Mouse (Mus musculus) regulatory T cell (primary cell): Measurements from ENCODE around the gene Gm20388.

Experiments
- in situ Hi-C: fragments of 300-600 bp; cut with MboI, MseI; formaldehyde crosslinking; loops from one replicate; pipeline ENCODE4 v1.15.1; 2025; ENCODE audit warnings: high pct_unique_total_duplicates

Gm20388 gene

GRCm38 (mm10) chr8:122330446-122331133, 2419.9 kb downstream of the Gm20388 start:
- in situ Hi-C loops: loop anchor here (5.0 to 10.0 kb wide), 2 partner anchors 58 to 336 kb away; no protein-coding TSS in a partner anchor

DNA sequence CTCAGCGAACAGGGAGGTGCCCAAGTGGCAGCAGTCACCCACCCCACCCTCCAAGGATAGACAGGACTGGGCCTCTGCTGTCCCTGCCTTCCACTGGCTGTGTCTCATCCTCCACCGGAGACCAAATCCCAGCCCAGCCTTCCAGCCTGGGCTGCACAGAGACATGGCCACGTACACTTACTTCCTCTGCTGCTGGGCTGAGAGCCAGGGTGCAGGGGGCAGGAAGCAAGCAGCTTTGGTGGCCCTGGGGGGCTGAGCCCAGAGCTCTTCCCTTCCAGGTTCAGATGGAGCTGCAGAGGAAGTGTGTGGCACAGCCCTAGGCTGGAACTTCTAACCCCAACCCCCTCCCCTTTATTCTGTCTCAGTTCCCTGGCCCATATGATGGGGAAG, 2420.5 kb downstream of the Gm20388 start:
- in situ Hi-C loops: loop anchor here (5.0 to 10.0 kb wide), 2 partner anchors 59 to 336 kb away; no protein-coding TSS in a partner anchor

DNA sequence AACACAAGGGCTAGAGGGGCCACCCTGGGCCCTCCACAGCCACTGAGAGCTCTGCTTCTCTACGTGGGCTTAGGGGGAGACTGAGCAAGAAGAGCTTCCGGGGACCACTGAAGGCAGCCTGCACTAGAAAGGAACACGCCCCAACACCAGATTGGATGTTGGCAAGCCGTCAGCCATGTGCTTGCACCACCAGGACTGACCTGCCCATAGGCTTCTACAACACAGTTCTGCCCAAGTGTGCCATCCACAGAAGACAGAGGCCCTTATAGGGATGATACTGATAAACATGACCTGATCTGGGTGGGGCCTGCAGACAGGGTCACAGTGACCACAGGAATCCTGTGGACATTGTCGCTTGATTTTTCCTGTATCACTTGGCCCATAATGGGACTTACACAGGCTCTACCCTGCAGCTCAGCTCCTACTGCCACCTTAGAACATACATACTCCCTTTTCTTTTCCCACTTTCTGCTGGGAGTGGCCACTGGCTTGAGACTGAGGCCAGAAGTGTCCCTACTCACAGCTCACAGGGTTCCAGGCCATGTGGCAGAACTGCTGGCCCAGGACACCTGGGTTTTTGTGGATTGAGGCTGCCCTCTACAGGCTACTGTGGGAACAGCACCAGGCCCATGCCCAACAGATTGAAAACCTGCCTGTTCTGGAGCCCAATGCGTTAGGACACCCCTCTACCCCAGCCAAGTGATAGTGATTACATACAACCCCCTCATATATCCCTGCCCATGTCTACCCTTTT, 2422.3 kb downstream of the Gm20388 start:
- in situ Hi-C loops: loop anchor here (5.0 to 10.0 kb wide), 2 partner anchors 61 to 338 kb away; no protein-coding TSS in a partner anchor

- in situ Hi-C loops: loop anchor here (5.0 to 10.0 kb wide), 2 partner anchors 61 to 339 kb away; no protein-coding TSS in a partner anchor
These were observed 2422.9 kb downstream of the Gm20388 start for GRCm38 (mm10) chr8:122333531-122333930.

GRCm38 (mm10) chr8:122334791-122335490, 2424.3 kb downstream of the Gm20388 start:
- in situ Hi-C loops: loop anchor here (5.0 to 10.0 kb wide), 2 partner anchors 63 to 340 kb away; no protein-coding TSS in a partner anchor

DNA sequence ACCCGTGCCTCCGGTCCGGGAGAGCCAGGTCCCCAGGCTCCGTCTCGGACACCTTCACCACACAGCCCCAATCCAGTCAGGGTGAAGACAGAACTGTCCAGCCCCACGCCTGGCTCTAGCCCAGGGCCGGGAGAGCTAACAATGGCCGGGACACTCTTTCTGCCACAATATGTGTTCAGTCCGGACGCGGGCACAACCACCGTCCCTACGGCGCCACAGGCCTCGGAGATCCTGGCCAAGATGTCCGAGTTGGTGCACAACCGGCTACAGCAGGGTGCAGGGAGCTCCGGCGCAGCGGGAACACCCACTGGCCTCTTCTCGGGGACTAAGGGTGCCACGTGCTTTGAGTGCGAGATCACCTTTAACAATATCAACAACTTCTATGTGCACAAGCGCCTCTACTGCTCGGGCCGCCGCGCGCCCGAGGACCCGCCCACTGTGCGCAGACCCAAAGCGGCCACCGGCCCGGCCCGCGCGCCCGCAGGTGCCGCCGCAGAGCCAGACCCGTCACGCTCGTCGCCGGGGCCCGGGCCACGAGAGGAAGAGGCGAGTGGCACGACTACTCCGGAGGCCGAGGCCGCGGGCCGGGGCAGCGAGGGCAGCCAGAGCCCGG, 2425.1 kb downstream of the Gm20388 start:
- in situ Hi-C loops: loop anchor here (10.0 kb wide), 1 partner anchor 341 kb away; no protein-coding TSS in a partner anchor

GRCm38 (mm10) chr8:122336251-122336910, 2425.7 kb downstream of the Gm20388 start:
- in situ Hi-C loops: loop anchor here (10.0 kb wide), 1 partner anchor 342 kb away; no protein-coding TSS in a partner anchor

DNA sequence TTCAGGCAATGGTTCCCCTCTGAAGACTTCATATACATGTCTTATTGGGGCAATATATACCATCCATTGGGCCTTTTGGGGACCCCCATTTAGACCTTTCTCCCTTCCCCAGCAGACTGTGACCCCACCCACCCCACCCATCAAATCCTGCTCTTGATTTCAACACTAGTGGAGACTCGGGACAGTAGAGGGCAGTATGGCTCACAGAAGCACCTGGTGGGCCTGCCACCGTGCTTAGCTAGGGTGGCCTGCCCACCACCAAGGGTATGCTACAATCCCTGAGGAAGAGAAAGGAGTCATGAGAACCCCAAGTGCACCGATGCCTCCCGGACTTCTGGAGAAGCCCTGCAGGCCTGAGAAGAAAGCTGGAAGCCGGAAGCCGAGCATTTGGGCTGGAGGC, 2428.2 kb downstream of the Gm20388 start:
- in situ Hi-C loops: loop anchor here (10.0 kb wide), 1 partner anchor 344 kb away; no protein-coding TSS in a partner anchor

GRCm38 (mm10) chr8:122340761-122341160, 2430.1 kb downstream of the Gm20388 start:
- in situ Hi-C loops: loop anchor here (10.0 kb wide), 1 partner anchor 1374 kb away; no protein-coding TSS in a partner anchor

GRCm38 (mm10) chr8:122341790-122342189, 2431.1 kb downstream of the Gm20388 start:
- in situ Hi-C loops: loop anchor here (10.0 kb wide), 1 partner anchor 1373 kb away; no protein-coding TSS in a partner anchor

DNA sequence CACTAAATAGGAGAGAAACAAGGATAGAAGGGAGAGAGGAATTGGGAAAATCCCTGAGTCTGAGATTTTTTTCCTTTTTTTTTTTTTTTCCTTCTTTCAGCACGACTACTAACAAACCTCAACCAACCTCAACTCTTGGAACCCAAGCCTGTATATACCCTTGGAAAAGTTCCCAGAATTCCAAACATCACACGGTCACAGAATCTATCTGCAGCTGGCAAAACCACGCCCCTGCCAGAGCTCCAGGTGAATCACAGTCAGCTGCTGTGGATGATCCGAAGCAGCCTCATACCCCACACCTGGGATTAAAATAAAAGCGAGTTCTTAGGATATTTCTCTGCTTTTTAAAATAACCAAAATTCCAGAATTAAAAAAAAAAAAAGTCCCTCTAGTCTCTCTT, 2431.7 kb downstream of the Gm20388 start:
- in situ Hi-C loops: loop anchor here (10.0 kb wide), 1 partner anchor 1372 kb away; no protein-coding TSS in a partner anchor

GRCm38 (mm10) chr8:122342806-122343209, 2432.2 kb downstream of the Gm20388 start:
- in situ Hi-C loops: loop anchor here (10.0 kb wide), 1 partner anchor 1372 kb away; no protein-coding TSS in a partner anchor

DNA sequence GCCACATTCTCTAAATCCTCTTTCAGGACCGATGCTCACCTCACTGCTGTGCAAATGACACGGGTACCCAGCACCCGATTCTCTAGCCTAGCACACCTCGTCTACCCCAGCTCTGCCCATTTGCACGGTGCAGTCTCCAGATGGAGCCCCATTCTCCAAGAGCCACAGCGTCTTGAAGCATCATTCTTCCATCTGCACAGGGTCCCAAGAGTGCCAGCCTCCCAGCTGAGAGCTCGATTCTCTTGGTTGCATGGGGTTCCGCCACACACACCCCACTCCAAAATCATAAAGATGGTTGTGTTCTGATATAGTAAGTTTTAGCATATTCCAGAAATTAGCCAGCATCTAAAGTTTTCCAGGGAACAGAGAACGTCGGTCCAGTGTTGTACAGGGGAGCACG, 2432.7 kb downstream of the Gm20388 start:
- in situ Hi-C loops: loop anchor here (10.0 kb wide), 1 partner anchor 1371 kb away; no protein-coding TSS in a partner anchor

- in situ Hi-C loops: loop anchor here (10.0 kb wide), 1 partner anchor 1371 kb away; no protein-coding TSS in a partner anchor
These were observed 2433.1 kb downstream of the Gm20388 start for GRCm38 (mm10) chr8:122343758-122344157.

DNA sequence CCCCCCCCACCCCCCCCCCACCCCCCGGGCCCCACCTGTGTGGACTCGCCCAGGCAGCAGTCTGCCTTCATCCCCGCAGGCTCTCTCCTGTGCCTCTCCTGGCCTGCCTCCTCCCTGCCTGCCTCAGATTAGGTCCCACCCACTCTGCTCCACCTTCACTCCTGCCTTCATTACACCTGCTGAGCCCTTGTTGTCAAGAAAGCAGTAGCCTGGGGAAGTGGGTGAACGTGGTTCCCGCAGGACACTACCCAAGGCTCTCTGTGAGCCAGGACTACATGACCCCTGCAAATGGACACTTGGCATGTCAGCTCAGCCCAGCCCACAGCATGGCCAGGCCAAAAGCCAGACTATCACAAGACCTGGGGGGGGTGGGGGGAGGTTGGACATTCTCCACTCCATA, 2433.6 kb downstream of the Gm20388 start:
- in situ Hi-C loops: loop anchor here (10.0 kb wide), 1 partner anchor 1371 kb away; no protein-coding TSS in a partner anchor

DNA sequence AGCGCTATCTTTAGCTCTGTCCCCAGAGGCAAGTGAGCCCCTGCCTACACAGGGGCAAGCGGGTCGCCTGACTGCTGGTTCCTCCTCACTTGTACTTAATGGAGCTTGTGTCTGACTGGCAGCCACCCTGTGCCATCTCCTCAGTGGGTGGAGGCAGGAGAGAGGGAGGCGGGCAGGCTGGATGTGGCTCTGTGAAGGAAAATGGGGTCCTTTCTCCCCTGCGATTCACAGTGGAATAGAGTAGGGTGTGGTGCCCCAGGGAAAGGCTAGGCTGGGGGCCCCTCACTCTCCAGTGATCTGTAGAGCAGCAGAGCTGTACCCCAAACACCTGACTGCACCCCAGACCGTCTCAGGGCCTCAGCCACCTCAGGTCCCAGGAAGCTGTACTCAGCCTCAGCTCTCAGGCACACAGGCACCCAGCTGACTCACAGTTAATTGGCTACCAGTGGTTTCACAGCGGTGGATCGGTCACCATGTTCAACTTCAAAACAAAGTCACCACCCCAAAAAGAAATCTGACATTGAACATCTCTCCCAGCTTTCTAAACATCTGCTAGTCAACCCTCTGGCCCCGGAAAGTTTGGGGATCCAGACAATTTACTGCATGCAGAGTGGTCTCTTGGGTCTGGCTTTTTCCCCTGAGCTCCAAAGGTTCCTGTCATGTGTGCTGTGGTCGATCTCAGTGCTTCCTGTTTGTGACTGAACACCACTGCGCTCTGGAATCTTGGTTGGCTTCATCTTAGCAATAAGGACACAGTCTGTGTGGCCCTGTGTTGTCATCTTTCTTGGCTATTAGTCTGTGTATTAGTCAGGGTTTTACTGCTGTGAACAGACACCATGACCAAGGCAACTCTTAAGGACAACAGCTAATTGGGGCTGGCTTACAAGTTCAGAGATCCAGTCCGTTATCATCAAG, 2434.8 kb downstream of the Gm20388 start:
- in situ Hi-C loops: loop anchor here (10.0 kb wide), 1 partner anchor 1369 kb away; no protein-coding TSS in a partner anchor

DNA sequence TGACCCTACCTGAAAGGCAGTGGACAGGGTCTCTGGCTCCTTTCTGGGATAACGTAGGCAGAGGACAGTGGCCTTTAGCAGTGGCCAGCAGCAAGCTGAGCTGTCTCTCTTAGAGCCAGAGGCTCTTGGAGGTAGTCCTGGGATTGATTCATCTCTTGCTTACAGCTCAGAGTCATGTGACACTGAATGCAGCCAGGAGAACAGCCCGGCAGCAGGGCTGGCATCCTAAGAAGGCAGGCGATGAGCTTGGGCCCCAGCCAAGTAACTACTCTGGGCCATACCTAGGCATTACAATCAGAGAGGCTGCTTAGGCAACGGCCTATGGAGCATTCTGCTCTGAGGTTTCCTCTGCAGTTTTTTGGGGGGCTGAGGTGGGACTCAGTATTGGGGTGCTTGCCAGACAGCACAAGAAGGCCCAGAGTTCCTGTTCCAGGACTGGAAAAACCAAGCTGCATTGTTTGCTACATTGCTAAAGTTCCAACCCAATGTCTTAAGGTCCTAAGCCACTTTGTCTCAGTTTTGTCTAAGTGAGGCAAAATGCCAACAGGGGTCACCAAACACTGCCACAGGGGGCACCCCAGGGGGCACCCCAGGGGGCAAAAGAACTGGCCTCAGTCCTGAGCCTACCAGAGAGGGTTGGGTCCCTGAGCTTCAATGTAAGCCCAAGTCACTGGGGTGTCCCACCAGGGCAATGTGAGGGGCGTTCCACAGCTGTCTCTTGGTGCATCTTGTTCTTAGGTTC, 2437.3 kb downstream of the Gm20388 start:
- in situ Hi-C loops: loop anchor here (10.0 kb wide), 1 partner anchor 1367 kb away; no protein-coding TSS in a partner anchor
